Mouse (Mus musculus) C2C12 (cell line): Measurements from ENCODE around the gene Atp13a2. TPM values are rescaled to one million over a fixed set of nuclear protein-coding genes. Genes with fewer than 3 reads are reported as not detected.

Experiments used
- H3K27me3 ChIP-seq: one replicate; pipeline ENCODE4 v1.6.1; 2011; ENCODE audit not compliant: control insufficient read depth, insufficient read depth, insufficient read length
- H3K36me3 ChIP-seq: one replicate; pipeline ENCODE4 v1.6.1; 2011; ENCODE audit not compliant: control insufficient read depth, insufficient read depth
- H3K4me3 ChIP-seq: one replicate; pipeline ENCODE4 v1.5.1; 2011; ENCODE audit warnings: mild to moderate bottlenecking, control low read depth; ENCODE audit not compliant: poor library complexity, insufficient read depth, severe bottlenecking
- H3K79me2 ChIP-seq: one replicate; pipeline ENCODE4 v1.6.1; 2011; ENCODE audit not compliant: control insufficient read depth, insufficient read depth
- H3K79me3 ChIP-seq: one replicate; pipeline ENCODE4 v1.6.1; 2011; ENCODE audit warnings: low read depth, control low read depth
- H3ac ChIP-seq: one replicate; pipeline ENCODE3; 2011; ENCODE audit warnings: low read depth; ENCODE audit not compliant: control insufficient read depth, insufficient read length
- CEBPB ChIP-seq: IDR thresholded peaks from one replicate; pipeline ENCODE4 v1.6.1; 2011; ENCODE audit warnings: low read depth, mild to moderate bottlenecking, control low read depth, moderate library complexity
- CTCF ChIP-seq: IDR thresholded peaks from one replicate; pipeline ENCODE4 v1.5.1; 2011; ENCODE audit not compliant: control insufficient read depth, insufficient read depth, insufficient read length
- FOSL1 ChIP-seq: IDR thresholded peaks from one replicate; pipeline ENCODE4 v1.8.0; 2011; ENCODE audit warnings: mild to moderate bottlenecking, low read length; ENCODE audit not compliant: poor library complexity, insufficient read depth, severe bottlenecking
- MAX ChIP-seq: IDR thresholded peaks from one replicate; pipeline ENCODE4 v1.6.1; 2011; ENCODE audit warnings: mild to moderate bottlenecking, control low read depth
- MYOD1 ChIP-seq: IDR thresholded peaks from one replicate; pipeline ENCODE4 v1.6.1; 2011; ENCODE audit warnings: low read depth; ENCODE audit not compliant: control insufficient read depth, insufficient read length
- MYOG ChIP-seq: IDR thresholded peaks from one replicate; pipeline ENCODE4 v1.6.1; 2011; ENCODE audit not compliant: control insufficient read depth, insufficient read length; ENCODE audit errors: extremely low read depth
- USF1 ChIP-seq: IDR thresholded peaks from one replicate; pipeline ENCODE4 v1.6.1; 2011; ENCODE audit warnings: low read depth, mild to moderate bottlenecking, control low read depth, moderate library complexity
- long read RNA-seq, 2 experiments: library from polyadenylated mRNA; unstranded; transcript quantifications; one replicate each; pipeline ENCODE4 v2.0.0; 2019 to 2020
- polyA plus RNA-seq: library from polyadenylated mRNA; unstranded; fragments of >200 nt; fragmentation: generic; extraction: Trizol; gene quantifications from one replicate; pipeline ENCODE4 v1.2.1, GENCODE M21; 2012; ENCODE audit warnings: missing spikeins

Gene Atp13a2
- polyA plus RNA-seq = 17.1 TPM
- long read RNA-seq, experiment 1, partial matches to known transcripts = 8 of 10 reads
- long read RNA-seq, experiment 1, other reads (novel, unspliced or antisense) = 0 of 10 reads
- long read RNA-seq, experiment 2, transcript Atp13a2-201 (29 exons, 3,956 nt) = major isoform, 47 of 131 reads
- long read RNA-seq, experiment 2, transcript Atp13a2-203 (29 exons, 3,882 nt) = minor isoform, 41 of 131 reads
- long read RNA-seq, experiment 2, partial matches to known transcripts = 12 of 131 reads
- long read RNA-seq, experiment 2, other reads (novel, unspliced or antisense) = 31 of 131 reads

GRCm38 (mm10) chr4:140986711-140987395 lies at the start of gene Atp13a2:
Gene Atp13a2 (plus strand): TSS chr4:140986873.
- no peaks in the 10 kb centered on the region for H3K79me2 ChIP-seq
- no peak for TF ChIP-seq MYOG
- H3ac ChIP-seq = peak within 1 kb of the TSS; percentile 63
- no peaks in the 10 kb centered on the region for H3K36me3 ChIP-seq
- peak within 1 kb of the TSS; percentile 52 for H3K4me3 ChIP-seq
- H3K27me3 ChIP-seq = peaks cover 3% of the 10 kb centered on the region
- no peaks in the 10 kb centered on the region for H3K79me3 ChIP-seq

- Histone ChIP-seq H3K79me3 (no peaks in the 10 kb centered on the region), H3K36me3 (no peaks in the 10 kb centered on the region), H3K27me3 (no peaks in the 10 kb centered on the region), H3K4me3 (no peak overlapping the region), H3K79me2 (no peaks in the 10 kb centered on the region), H3ac (no peak overlapping the region)
- TF ChIP-seq MYOG = no peak
- no peak for TF ChIP-seq USF1
These were observed 42.3 kb upstream of the Atp13a2 start for GRCm38 (mm10) chr4:140944356-140944755.

- Histone ChIP-seq H3K79me2 (no peaks in the 10 kb centered on the region), H3K36me3 (no peaks in the 10 kb centered on the region), H3K27me3 (no peaks in the 10 kb centered on the region), H3K79me3 (no peaks in the 10 kb centered on the region), H3K4me3 (no peak overlapping the region), H3ac (no peak overlapping the region)
- TF ChIP-seq FOSL1 (no peak), CTCF (no peak), CEBPB (no peak), MAX (no peak)
These were observed 41.7 kb upstream of the Atp13a2 start for GRCm38 (mm10) chr4:140944961-140945442.

GRCm38 (mm10) chr4:140945571-140945970 lies 41.1 kb upstream of the Atp13a2 start:
- Histone ChIP-seq H3K79me2 (no peaks in the 10 kb centered on the region), H3K4me3 (no peak overlapping the region), H3ac (no peak overlapping the region), H3K36me3 (no peaks in the 10 kb centered on the region), H3K79me3 (no peaks in the 10 kb centered on the region), H3K27me3 (no peaks in the 10 kb centered on the region)
- TF ChIP-seq FOSL1 (no peak), CTCF (no peak), MYOD1 (no peak), MAX (no peak), USF1 (no peak), MYOG (no peak), CEBPB (no peak)

GRCm38 (mm10) chr4:140946048-140946447 lies 40.6 kb upstream of the Atp13a2 start:
- no peak overlapping the region for H3ac ChIP-seq
- no peaks in the 10 kb centered on the region for H3K79me2 ChIP-seq
- TF ChIP-seq USF1 (no peak), CTCF (no peak), MYOD1 (no peak), FOSL1 (no peak), MAX (no peak), CEBPB (no peak), MYOG (no peak)
- no peaks in the 10 kb centered on the region for H3K27me3 ChIP-seq
- no peaks in the 10 kb centered on the region for H3K36me3 ChIP-seq
- H3K4me3 ChIP-seq = no peak overlapping the region
- H3K79me3 ChIP-seq = no peaks in the 10 kb centered on the region

GRCm38 (mm10) chr4:140946580-140947205 lies 40.0 kb upstream of the Atp13a2 start:
- TF ChIP-seq MYOD1 (no peak), CEBPB (no peak), MYOG (no peak), CTCF (no peak)
- H3K27me3 ChIP-seq = no peaks in the 10 kb centered on the region
- no peak overlapping the region for H3K4me3 ChIP-seq
- H3K36me3 ChIP-seq = no peaks in the 10 kb centered on the region
- H3K79me2 ChIP-seq = no peaks in the 10 kb centered on the region
- H3K79me3 ChIP-seq = no peaks in the 10 kb centered on the region
- H3ac ChIP-seq = no peak overlapping the region
